Mouse (Mus musculus): ENCODE measurements around the gene Hist1h4k.
"Not testable (repeated sequence)": the region's sequence is repeated elsewhere in the genome, so short reads cannot be mapped to it uniquely, and the experiment has no call there.

Hist1h4k gene

GRCm38 (mm10) chr13:21721107-21721756, 29.1 kb downstream of the Hist1h4k start:
- DNase-seq (ENCODE audit: low read depth, low spot score): not testable (repeated sequence)

DNA sequence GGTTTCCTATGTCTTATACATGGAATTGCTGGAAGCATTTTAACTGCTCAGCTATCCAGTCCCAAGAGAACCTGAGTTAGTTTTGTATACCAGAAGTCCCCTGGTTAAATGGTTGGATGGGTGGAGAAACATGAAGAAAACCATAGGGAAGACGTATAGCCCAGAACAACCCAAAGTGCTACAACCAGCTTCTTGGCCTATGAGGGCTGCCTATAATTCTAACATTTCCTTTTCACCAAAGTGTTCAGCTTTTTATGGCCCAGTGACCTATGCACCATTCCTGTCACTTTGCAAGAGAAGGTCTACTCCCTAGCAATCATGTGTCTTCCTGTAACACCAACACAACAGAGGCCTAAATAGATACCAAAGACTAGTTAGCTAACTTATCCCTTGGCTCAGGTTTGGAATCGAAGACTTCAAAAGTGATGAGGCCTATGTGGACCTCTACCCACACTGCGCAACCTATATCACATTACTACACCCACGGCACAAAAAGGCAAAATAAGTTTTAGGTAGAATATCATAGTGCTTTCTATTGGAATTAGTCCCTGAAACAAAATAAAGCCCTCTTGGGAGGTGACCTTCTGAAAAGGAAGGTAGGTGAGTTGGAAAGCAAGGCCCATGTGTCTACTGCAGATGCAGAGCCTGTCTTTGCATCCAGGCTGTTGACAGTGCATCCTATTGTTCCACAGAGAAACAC, 31.8 kb downstream of the Hist1h4k start:
- DNase-seq (ENCODE audit: low read depth, low spot score): no peak

DNA sequence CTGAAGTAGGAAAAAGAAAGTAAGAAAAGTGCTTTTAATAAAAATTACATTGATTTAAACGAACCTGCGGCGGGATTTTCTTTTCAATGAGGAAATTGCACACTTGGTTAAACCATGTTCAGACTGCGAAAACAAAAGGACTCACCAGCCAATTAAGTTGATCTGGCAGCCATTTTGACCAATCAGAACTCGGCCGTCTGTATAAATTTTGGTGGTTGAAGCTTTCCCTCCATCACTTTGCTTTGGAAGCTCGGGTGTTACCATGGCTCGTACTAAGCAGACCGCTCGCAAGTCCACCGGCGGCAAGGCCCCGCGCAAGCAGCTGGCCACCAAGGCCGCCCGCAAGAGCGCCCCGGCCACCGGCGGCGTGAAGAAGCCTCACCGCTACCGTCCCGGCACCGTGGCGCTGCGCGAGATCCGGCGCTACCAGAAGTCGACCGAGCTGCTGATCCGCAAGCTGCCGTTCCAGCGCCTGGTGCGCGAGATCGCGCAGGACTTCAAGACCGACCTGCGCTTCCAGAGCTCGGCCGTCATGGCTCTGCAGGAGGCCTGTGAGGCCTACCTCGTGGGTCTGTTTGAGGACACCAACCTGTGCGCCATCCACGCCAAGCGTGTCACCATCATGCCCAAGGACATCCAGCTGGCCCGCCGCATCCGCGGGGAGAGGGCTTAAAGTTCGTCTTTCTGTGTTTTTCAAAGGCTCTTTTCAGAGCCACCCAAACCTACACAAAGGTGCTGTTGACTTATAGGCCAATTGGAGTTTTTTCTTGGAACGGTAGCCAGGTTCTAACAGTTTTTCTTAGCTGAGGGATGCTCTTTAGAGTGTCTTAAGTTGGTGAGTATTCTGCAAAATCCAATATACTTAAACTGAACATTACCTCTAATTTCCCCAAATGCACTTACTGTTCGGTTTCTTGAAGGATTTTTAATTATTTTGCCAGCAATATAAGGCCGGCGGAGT, 32.6 kb downstream of the Hist1h4k start, which contains the start of gene Hist1h3h:
Gene Hist1h3h (plus strand): TSS at position 263 of the 961 bp plus-strand sequence.
- not testable (repeated sequence) for DNase-seq (ENCODE audit: low read depth, low spot score)

DNA sequence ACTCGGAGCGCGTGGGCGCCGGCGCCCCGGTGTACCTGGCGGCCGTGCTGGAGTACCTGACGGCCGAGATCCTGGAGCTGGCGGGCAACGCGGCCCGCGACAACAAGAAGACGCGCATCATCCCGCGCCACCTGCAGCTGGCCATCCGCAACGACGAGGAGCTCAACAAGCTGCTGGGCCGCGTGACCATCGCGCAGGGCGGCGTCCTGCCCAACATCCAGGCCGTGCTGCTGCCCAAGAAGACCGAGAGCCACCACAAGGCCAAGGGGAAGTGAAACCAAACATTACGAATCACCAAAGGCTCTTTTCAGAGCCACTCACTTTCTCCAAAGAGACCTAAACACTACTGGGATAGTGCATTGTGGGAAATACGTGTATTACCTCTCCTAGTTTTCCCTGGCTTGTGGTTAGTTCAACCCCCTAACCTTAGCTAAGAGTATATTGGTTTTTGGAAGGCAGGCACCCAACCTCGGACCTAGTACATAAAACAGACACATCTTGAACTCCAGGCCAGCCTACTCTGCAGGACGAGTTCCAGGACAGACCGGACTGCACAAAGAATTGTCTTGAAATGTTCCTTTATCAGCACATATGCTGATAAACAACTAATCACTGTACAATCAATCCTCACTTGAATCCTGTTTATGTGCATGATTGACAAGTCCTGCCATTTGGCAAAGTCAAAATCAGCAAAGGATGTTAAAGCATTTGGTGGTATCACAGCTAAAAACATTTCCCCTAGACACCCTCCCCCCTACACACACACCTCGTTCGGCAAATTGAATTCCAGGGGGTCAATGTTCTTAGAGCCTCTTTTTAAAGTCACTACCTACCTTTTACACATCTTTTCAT, 33.5 kb downstream of the Hist1h4k start:
- DNase-seq (ENCODE audit: low read depth, low spot score): not testable (repeated sequence)

DNA sequence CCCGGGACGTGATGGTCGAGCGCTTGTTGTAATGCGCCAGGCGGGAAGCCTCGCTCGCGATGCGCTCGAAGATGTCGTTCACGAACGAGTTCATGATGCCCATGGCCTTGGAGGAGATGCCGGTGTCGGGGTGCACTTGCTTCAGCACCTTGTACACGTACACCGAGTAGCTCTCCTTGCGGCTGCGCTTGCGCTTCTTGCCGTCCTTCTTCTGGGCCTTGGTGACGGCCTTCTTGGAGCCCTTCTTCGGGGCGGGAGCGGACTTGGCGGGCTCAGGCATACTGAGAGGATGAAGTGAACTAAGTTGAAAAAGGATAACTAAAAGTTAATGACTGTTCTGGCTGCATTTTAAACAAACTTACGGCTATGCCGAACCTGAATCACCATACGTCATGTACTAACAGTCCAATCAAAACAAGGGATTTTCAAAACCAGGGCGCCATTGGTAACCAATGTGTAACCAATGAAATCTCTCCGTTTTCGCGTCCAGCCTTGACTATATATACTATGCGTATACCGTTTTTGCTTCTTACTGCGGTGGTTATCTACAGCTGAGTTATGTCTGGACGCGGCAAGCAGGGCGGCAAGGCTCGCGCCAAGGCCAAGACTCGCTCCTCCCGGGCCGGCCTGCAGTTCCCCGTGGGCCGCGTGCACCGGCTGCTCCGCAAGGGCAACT, 34.3 kb downstream of the Hist1h4k start, which contains the start of the genes Hist1h2bl and Hist1h2ai:
Gene Hist1h2bl (minus strand): TSS at position 280 of the 676 bp plus-strand sequence.
Gene Hist1h2ai (plus strand): TSS at position 559 of the 676 bp plus-strand sequence.
- peak; percentile 83 for DNase-seq (ENCODE audit: low read depth, low spot score)

- no peak for DNase-seq (ENCODE audit: low read depth, low spot score)
These were observed 35.0 kb downstream of the Hist1h4k start for GRCm38 (mm10) chr13:21715131-21715863.

DNA sequence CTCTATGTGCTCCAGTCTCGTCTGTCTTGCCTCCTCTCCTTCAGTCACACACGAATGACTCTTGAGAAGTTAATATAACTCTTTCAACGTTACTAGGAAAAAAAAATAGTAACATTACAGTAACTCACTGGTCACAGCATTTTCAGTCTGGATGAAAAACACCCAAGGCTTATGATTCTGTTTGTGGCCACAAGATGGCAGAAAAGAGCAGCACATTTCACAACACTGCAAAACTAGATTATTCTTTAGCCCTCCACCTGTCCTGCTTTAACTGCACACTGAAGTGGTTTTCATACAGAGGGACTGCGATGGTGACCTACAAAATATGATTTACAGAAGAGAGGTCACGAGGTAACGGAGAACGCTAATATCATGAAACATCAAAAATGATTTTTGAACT, 35.6 kb downstream of the Hist1h4k start:
- DNase-seq (ENCODE audit: low read depth, low spot score): no peak

DNA sequence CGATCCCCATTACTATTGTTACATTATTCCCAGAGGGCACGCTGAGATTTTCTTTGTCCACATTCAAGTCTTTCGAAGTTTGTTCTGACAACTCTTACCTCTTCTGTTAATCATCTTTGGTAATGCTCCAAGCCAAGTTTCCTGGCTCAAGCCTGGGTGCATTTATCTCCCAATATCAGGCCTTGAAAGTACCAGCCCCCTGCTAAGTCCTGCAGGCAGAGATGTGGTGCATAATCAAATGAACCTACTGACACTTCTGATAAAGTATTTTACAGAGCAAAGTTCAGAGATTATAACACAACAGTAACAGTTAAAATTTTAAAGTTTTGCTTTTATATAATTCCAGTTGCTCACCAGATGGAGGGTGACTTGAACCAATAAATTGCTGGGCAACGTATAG, 38.6 kb downstream of the Hist1h4k start:
- no peak for DNase-seq (ENCODE audit: low read depth, low spot score)

GRCm38 (mm10) chr13:21710821-21711525, 39.3 kb downstream of the Hist1h4k start:
- DNase-seq (ENCODE audit: low read depth, low spot score): peak; percentile 67

- DNase-seq (ENCODE audit: low read depth, low spot score): peak; percentile 76
These were observed 40.1 kb downstream of the Hist1h4k start for GRCm38 (mm10) chr13:21710031-21710711.

DNA sequence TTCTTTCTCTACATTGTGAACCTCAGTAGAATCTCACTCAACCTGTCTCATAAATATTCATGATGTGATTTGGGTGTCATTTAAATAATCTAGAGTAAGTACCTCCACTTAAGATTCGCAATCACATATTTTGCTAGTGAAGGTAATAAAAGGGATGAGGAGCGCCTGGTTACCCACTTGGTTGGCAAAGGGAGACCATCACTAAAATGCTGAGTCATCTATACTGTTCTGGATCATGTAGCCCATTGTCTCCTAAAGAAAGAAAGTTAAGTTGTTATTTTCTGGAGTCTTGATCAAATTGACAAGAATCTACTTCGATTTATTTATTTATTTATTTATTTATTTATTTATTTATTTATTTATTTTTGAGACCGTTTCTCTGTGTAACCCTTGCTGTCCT, 43.6 kb downstream of the Hist1h4k start:
- DNase-seq (ENCODE audit: low read depth, low spot score): no peak

Measured in retina, adult 2 months (tissue).